Mouse (Mus musculus) liver, embryonic 14.5 days (tissue): ENCODE measurements around the gene Cers4. TPM values are rescaled to one million over a fixed set of nuclear protein-coding genes. Genes with fewer than 3 reads are reported as not detected.
A peak's percentile ranks its signal among the peaks of the same experiment; 100 is the strongest.

Experiments
- ATAC-seq: fragments of 200-750 bp; cut with Nextera tagmentation; 2 replicates; pipeline ENCODE4 v1.8.0; 2017; ENCODE audit warnings: moderate number of reproducible peaks, mild to moderate bottlenecking, moderate library complexity; ENCODE audit not compliant: insufficient read depth
- DNase-seq, 3 experiments: peaks; one replicate each; pipeline ENCODE4 v3.0.0-alpha.2; 2012 to 2013; ENCODE audit warnings: low read depth in 3 of 3, low spot score in 3 of 3
- H3K27ac ChIP-seq: fragments of 300-500 bp; sonication (generic); 2 replicates; pipeline ENCODE4 v1.5.1; 2014; ENCODE audit warnings: moderate library complexity, mild to moderate bottlenecking, control low read depth, inconsistent platforms
- H3K27me3 ChIP-seq: fragments of 300-500 bp; sonication (generic); 2 replicates; pipeline ENCODE4 v1.6.1; 2014; ENCODE audit warnings: mild to moderate bottlenecking, low read length, moderate library complexity; ENCODE audit not compliant: control insufficient read depth, insufficient read depth
- H3K36me3 ChIP-seq: fragments of 300-500 bp; sonication (generic); replicated peaks from 2 replicates; pipeline ENCODE4 v1.6.1; 2014; ENCODE audit warnings: low read depth; ENCODE audit not compliant: control insufficient read depth, insufficient read depth
- H3K4me1 ChIP-seq, 2 experiments: fragments of 200-500 bp in 1 of 2; fragments of 300-500 bp in 1 of 2; sonication (generic) in 1 of 2; replicated peaks; 2 replicates each; pipeline ENCODE4 v1.6.1; 2012 to 2014; ENCODE audit warnings: antibody characterized with exemption in 1 of 2, inconsistent platforms in 1 of 2, low read length in 1 of 2; ENCODE audit not compliant: control insufficient read depth in 2 of 2, insufficient read depth in 2 of 2
- H3K4me2 ChIP-seq: fragments of 300-500 bp; sonication (generic); 2 replicates; pipeline ENCODE4 v1.6.1; 2014; ENCODE audit warnings: low read depth, mild to moderate bottlenecking, control low read depth, moderate library complexity
- H3K4me3 ChIP-seq, 2 experiments: fragments of 200-500 bp in 1 of 2; fragments of 300-500 bp in 1 of 2; sonication (generic) in 1 of 2; 2 replicates each; pipeline ENCODE4 v1.5.1; 2012 to 2014; ENCODE audit warnings: low read depth in 2 of 2, low read length in 2 of 2, mild to moderate bottlenecking in 2 of 2, control low read depth in 1 of 2, inconsistent platforms in 1 of 2, moderate library complexity in 1 of 2; ENCODE audit not compliant: insufficient read depth in 1 of 2
- H3K9ac ChIP-seq: fragments of 300-500 bp; sonication (generic); replicated peaks from 2 replicates; pipeline ENCODE4 v1.6.1; 2014; ENCODE audit warnings: mild to moderate bottlenecking, control low read depth, moderate library complexity
- H3K9me3 ChIP-seq: fragments of 300-500 bp; sonication (generic); 2 replicates; pipeline ENCODE4 v1.6.1; 2016; ENCODE audit warnings: low read length, mixed read lengths; ENCODE audit not compliant: control insufficient read depth
- CTCF ChIP-seq: IDR thresholded peaks from 2 replicates; pipeline ENCODE4 v1.5.1; 2016; ENCODE audit warnings: antibody characterized with exemption, low read depth, control low read depth
- EP300 ChIP-seq: IDR thresholded peaks from 2 replicates; pipeline ENCODE4 v1.6.1; 2016; ENCODE audit warnings: antibody characterized with exemption, low read depth
- WGBS: fragments of 180-500 bp; shearing (Covaris S2); extraction: QIAGEN DNeasy Blood & Tissue Kit; methylation state at CpG from one replicate; pipeline ENCODE4 v1.1.7; 2014; ENCODE audit not compliant: insufficient replicate concordance; 5-methylcytosine and 5-hydroxymethylcytosine counted together
- polyA plus RNA-seq, 2 experiments: library from polyadenylated mRNA; depleted of rRNA in 1 of 2; stranded (reverse) in 1 of 2; unstranded in 1 of 2; fragments of >200 nt; fragmentation: Nextera tagmentation in 1 of 2; extraction: Ambion mirVana in 1 of 2; gene quantifications; 2 replicates each; pipeline versions ENCODE4 v1.2.1 to v1.2.3; 2012 to 2014

Cers4 gene
- polyA plus RNA-seq (2012; rRNA removed), result 1.0 and 1.4 TPM in 2 replicates
- polyA plus RNA-seq (2014; fragmentation: Nextera tagmentation; extraction: Ambion mirVana), result 1.2 and 1.7 TPM in 2 replicates

- H3K9ac ChIP-seq, result peak within 1 kb of the TSS; percentile 51
- H3K27ac ChIP-seq, result no peak within 1 kb of the TSS
- peak; percentile 28 to 52 (median 42) for DNase-seq
- TF ChIP-seq CTCF (no peak), EP300 (no peak)
- WGBS, result 1% methylated on average over 39 of the region's 39 CpGs
- peak within 1 kb of the TSS; percentile 43 to 67 for H3K4me3 ChIP-seq
- 0 out of 4 replicates have a peak, but pooled peaks cover 0 to 2% of the 10 kb centered on the region in 2 experiments for H3K4me1 ChIP-seq
- ATAC-seq, result peak; percentile 83
- H3K9me3 ChIP-seq, result no peaks in the 10 kb centered on the region
- no peaks in the 10 kb centered on the region; the same call in 1 of the 2 replicates for H3K27me3 ChIP-seq
- H3K36me3 ChIP-seq, result no peaks in the 10 kb centered on the region
- H3K4me2 ChIP-seq, result peak within 1 kb of the TSS; percentile 71
Measured at GRCm38 (mm10) chr8:4492851-4493685, at the start of gene Cers4. Gene Cers4 (plus strand): TSS chr8:4493026.

- H3K4me3 ChIP-seq, result no peak overlapping the region
- no peak for TF ChIP-seq EP300
- TF ChIP-seq CTCF, result no peak
- 50% methylated on average over 2 of the region's 2 CpGs for WGBS
- no peak overlapping the region for H3K4me2 ChIP-seq
- no peaks in the 10 kb centered on the region for H3K9me3 ChIP-seq
- H3K9ac ChIP-seq, result no peak overlapping the region
- no peak for DNase-seq
- no peak for ATAC-seq
- no peak overlapping the region for H3K27ac ChIP-seq
- no peaks in the 10 kb centered on the region for H3K27me3 ChIP-seq
- H3K4me1 ChIP-seq, result no peaks in the 10 kb centered on the region
- H3K36me3 ChIP-seq, result no peaks in the 10 kb centered on the region
Measured at GRCm38 (mm10) chr8:4458165-4458564, 34.7 kb upstream of the Cers4 start.

- Histone ChIP-seq H3K4me3 (no peak overlapping the region), H3K27ac (no peak overlapping the region), H3K27me3 (no peaks in the 10 kb centered on the region), H3K4me2 (no peak overlapping the region), H3K9ac (no peak overlapping the region), H3K9me3 (no peaks in the 10 kb centered on the region), H3K4me1 (no peaks in the 10 kb centered on the region), H3K36me3 (no peaks in the 10 kb centered on the region)
- ATAC-seq (no peak), DNase-seq (no peak)
- no peak for TF ChIP-seq EP300
- 59% methylated on average over 2 of the region's 2 CpGs for WGBS
Measured at GRCm38 (mm10) chr8:4463061-4463460, 29.8 kb upstream of the Cers4 start.

- Histone ChIP-seq H3K9me3 (no peaks in the 10 kb centered on the region), H3K36me3 (no peaks in the 10 kb centered on the region), H3K4me1 (no peaks in the 10 kb centered on the region), H3K4me3 (no peak overlapping the region), H3K27ac (no peak overlapping the region), H3K27me3 (no peaks in the 10 kb centered on the region), H3K4me2 (no peak overlapping the region), H3K9ac (no peak overlapping the region)
- 46% methylated on average over 7 of the region's 7 CpGs for WGBS
- ATAC-seq (no peak), DNase-seq (no peak)
- TF ChIP-seq CTCF (no peak), EP300 (no peak)
Measured at GRCm38 (mm10) chr8:4474419-4475187, 18.2 kb upstream of the Cers4 start.

GRCm38 (mm10) chr8:4481154-4481553 lies 11.7 kb upstream of the Cers4 start:
- Histone ChIP-seq H3K27me3 (no peaks in the 10 kb centered on the region), H3K4me1 (no peaks in the 10 kb centered on the region), H3K36me3 (no peaks in the 10 kb centered on the region), H3K9me3 (no peaks in the 10 kb centered on the region), H3K4me3 (no peak overlapping the region), H3K4me2 (no peak overlapping the region), H3K27ac (no peak overlapping the region), H3K9ac (no peak overlapping the region)
- 69% methylated on average over 4 of the region's 4 CpGs for WGBS
- no peak for TF ChIP-seq EP300
- TF ChIP-seq CTCF, result no peak
- DNase-seq (no peak), ATAC-seq (no peak)
